Mouse (Mus musculus) heart, adult 8-10 months (tissue): ENCODE measurements at regions not wholly inside any gene's neighbourhood (a gene's known extent, or its start where the extent isn't known, plus 50 kb on each side); places are given as distances from the start of the nearest gene placed in this dataset.

Experiments used
- DNase-seq: peaks from one replicate; pipeline ENCODE4 v3.0.0; 2022; ENCODE audit warnings: low spot score

GRCm38 (mm10) chrX:161487691-161488090 lies 200.4 kb downstream of the Gm15262 start:
- peak; percentile 28 for DNase-seq

- peak; percentile 1 for DNase-seq
Observed at GRCm38 (mm10) chrX:161511341-161511740, 205.5 kb upstream of the Rai2 start.

- DNase-seq, result no peak
Observed at GRCm38 (mm10) chrX:161523432-161524256, 193.2 kb upstream of the Rai2 start.

DNA sequence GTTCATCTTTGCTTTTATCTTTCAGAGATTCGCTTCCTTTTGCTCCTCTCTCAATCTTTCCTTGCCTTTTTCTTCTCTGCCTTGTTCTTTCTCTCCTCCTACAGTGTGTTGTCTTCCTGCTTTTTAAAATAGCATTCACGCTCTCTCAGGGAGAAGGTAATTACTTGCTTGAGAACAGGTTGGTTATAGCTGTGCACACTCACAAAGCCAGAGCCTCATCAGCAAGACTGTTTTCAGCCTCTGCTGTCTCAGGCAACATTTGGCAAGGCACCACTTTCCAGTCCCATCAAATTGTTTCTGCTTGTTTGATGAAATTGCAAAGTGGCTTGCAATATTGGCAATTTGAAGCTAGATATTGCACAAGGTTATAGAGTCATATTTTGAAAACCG lies 192.6 kb upstream of the Rai2 start:
- no peak for DNase-seq

DNA sequence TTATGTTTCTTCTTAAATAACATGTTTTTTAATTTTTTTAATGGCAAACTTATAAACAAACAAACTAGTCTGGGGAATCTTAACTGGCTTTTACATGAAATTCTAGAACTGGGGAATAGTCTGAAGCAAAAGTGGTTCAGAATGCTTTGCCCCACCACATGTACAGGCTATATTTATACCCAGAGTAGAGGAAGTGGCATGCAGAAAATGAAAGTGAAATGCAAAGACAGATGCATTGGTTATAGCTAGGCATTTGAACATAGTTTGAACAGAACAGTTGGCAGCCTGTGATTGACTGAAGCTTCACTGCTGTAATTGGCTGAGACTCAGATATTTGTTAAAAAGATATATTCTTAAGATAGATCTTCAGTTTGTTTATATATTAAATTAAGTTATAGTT lies 179.6 kb upstream of the Rai2 start:
- DNase-seq, result no peak

DNA sequence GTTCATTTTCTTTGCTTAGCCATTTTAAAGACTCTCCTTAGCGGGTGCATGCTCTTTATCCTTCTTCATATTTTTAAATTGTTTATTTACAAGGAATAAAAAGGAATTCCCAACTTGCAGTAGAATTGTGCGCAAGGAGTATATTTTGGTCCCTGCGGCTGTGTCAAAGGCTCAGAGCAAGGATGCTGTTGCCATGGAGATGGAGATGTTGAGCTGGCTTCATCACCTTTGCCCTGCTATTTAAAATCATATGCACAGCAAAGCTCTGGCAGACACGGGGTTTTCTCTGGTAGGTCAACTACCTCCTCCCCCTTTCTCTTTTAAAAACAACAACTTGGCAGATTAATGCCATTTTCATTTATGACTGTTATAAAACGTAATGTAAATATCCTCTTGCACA lies 160.0 kb upstream of the Rai2 start:
- DNase-seq, result no peak

- DNase-seq, result no peak
Observed at GRCm38 (mm10) chrX:161558511-161558910, 158.4 kb upstream of the Rai2 start.

DNA sequence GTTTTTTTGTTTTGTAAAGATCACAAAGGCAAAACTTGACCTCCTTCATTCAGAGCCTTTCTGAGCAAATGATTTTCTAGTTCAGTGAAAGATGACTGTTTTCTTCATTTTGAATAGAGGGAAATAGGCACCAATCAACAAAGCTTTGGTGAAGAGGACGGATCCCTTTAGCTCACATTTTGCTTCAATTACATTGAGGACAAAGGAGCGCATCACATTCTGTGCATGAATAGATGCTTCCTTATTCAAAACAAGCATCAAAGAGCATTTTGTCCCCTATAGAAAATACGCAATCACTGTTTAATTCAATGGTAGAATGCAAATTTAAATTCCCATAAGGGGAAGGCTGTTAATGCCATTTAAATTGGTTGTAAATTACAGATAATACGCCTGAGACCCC lies 150.4 kb upstream of the Rai2 start:
- no peak for DNase-seq

DNA sequence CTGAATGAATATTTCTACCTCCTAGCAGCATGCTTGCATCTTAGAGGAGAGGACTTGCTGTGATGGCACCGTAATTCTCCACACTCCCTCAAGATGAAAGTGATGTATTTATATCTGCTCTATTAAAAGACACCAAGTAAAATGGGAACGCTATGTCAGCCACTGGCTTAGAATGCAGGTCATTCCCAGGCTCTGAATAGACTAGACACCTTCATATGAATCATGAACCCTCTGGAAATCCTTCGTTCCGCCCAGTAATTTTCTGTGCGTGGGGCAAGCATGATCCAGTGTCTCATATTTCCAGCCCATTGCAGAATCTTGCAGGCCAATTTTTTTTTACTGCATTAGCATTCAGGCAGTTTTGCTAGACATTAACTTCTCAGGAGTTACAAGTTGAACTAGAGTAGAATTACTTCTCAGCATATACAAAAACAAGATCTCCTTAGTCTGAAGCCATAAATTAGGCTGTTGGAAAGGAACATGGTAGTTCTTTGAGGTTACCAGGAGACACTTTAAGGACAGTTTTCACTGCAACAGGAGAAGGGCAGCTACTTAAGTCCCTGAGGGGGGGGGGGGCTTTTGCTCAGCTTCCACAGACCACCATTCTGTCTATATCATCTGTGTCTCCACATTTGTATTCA lies 134.7 kb upstream of the Rai2 start:
- peak; percentile 9 for DNase-seq

GRCm38 (mm10) chrX:161583872-161584271 lies 133.0 kb upstream of the Rai2 start:
- no peak for DNase-seq

DNA sequence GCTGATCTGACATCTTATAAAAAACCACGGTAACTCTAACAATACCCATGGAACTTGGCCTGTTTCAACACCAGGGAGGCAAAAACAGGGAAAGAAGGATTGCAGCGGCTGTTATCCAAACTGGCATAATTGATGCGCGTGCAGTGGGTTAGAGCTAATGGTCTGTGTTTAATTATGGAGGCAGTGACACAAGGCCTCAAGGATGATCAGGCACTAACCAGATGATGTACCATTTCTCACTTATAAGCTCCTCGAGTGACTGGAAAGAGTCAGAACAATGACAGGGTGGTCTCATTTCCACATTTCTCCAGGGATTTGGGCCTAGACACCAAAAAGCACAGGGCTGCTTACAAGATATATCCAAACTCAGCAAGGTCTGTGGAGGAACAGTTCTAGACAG lies 83.0 kb upstream of the Rai2 start:
- DNase-seq, result no peak

DNA sequence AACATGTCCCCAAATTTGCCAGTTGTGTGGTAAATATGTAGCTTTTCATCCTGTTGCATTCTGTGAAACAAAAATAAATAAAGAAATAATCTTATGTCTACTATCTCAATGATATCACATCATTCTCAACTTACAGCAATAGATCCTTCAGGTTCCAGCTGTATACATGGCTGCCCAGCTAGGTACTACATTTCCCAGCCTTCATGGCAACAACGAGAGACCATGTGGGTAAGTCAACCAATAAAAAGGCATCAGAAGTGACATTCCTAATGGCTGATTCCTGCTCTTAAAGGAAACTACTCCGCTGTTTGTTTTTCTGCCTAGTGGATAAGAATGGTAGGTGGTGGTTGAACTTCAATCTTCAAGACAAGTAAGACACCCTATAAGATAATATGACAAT lies 82.5 kb upstream of the Rai2 start:
- no peak for DNase-seq

GRCm38 (mm10) chrX:161635678-161636077 lies 81.2 kb upstream of the Rai2 start:
- no peak for DNase-seq

GRCm38 (mm10) chrX:161653106-161653505 lies 63.8 kb upstream of the Rai2 start:
- no peak for DNase-seq

GRCm38 (mm10) chrX:161660106-161660505 lies 56.8 kb upstream of the Rai2 start:
- no peak for DNase-seq

DNA sequence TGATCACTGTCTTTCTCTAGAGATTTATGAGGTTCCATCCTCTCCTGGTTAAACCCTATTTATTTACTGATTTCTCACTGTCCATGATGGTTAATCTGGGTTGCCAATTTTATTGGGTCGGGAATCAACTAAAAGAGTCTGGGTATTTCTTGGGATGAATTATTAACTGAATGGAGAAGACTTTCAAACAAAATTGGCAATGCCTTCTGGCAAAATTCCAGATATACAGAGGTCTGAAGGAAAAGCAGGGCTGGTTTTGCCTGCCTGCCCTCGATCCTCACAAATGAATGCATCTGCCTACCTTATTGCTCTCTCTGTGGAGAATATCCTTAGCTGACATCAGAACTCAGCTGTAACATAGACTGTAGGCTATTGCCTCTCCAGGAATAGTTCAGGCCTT lies 54.9 kb upstream of the Rai2 start:
- no peak for DNase-seq
